Mouse (Mus musculus): ENCODE results near the gene Clec9a. TPM values are rescaled to one million over a fixed set of nuclear protein-coding genes. Genes with fewer than 3 reads are reported as not detected.
A peak's percentile ranks its signal among the peaks of the same experiment; 100 is the strongest.

Gene Clec9a
- under 1 TPM; 0.23 to 0.73 TPM for total RNA-seq (2021)
- 0.20 and 0.24 TPM in 2 replicates for polyA plus RNA-seq (2012; rRNA removed)
- long read RNA-seq, result 0 reads

GRCm38 (mm10) chr6:129408562-129408961 is at the start of gene Clec9a:
Gene Clec9a, plus strand, starts transcription at chr6:129408862.
- no peak for DNase-seq

- DNase-seq, result no peak
Measured at GRCm38 (mm10) chr6:129359515-129359914, 49.1 kb upstream of the Clec9a start.

- no peak for DNase-seq
Measured at GRCm38 (mm10) chr6:129363942-129364341, 44.7 kb upstream of the Clec9a start.

- DNase-seq, result peak; percentile 10
Measured at GRCm38 (mm10) chr6:129365959-129366359, 42.7 kb upstream of the Clec9a start.

- DNase-seq, result no peak
Measured at GRCm38 (mm10) chr6:129369374-129370132, 39.1 kb upstream of the Clec9a start.

- DNase-seq, result no peak
Measured at GRCm38 (mm10) chr6:129374937-129375471, 33.7 kb upstream of the Clec9a start.

DNA sequence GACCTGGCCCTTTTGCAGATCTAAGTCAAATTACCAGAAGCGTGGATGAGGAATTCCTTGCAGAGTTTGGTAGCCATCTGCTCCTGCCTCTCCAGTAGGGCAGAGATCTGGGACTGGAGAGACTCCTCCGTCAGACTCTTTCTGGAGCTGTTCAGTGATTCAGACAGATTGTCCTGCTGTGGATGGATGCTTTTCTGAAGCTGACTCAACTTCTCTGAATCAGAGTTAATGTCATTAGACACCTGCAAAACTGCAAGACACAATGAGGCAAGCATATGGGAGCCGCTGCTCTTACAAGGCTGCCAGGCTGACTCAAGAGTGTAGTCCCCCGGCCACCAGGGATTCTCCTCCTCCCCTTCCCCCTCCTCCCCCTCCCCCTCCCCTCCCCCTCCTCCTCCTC is 28.2 kb upstream of the Clec9a start:
- no peak for DNase-seq

DNA sequence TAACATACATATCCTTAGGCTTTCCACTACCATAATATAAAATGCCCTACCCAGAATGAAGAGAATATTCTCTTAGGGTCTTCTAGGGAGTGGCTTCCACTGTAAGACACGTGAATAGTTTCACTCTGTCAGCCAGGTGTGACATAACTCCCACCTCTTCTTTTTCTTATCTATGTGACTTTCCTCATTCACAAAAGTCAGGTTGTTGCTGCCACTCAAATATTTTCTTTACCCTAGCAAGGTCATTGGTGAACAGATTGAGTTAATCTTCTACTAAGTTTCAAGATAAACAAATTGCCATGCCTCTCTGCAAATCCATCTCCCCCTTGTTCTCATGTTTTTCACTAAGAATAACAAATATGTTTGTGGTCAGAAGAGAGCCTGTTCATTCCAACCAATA is 26.9 kb upstream of the Clec9a start:
- DNase-seq, result no peak

GRCm38 (mm10) chr6:129383466-129383865 is 25.2 kb upstream of the Clec9a start:
- DNase-seq, result no peak

DNA sequence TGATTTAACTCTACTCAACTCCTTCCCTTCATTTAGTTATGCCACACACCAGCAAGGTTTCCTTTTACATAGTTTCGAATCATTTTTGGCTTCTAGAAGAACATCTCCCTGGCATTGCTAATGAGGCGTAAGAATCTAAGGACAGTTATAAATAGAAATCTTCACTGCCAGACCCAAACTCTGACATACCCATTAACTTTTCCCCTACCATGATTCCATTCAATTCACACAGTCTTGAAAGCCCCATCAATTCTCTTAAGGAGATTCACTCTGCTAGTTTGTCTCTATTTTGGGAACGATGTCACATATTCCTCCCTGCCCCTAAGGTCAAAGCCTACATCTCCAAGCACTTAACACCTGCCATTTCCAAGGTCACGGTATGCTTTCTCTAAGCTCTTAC is 23.7 kb upstream of the Clec9a start:
- DNase-seq, result no peak

GRCm38 (mm10) chr6:129385774-129386173 is 22.9 kb upstream of the Clec9a start, which contains the start of gene Clec12b:
Gene Clec12b, minus strand, starts transcription at chr6:129385874.
- DNase-seq, result no peak

DNA sequence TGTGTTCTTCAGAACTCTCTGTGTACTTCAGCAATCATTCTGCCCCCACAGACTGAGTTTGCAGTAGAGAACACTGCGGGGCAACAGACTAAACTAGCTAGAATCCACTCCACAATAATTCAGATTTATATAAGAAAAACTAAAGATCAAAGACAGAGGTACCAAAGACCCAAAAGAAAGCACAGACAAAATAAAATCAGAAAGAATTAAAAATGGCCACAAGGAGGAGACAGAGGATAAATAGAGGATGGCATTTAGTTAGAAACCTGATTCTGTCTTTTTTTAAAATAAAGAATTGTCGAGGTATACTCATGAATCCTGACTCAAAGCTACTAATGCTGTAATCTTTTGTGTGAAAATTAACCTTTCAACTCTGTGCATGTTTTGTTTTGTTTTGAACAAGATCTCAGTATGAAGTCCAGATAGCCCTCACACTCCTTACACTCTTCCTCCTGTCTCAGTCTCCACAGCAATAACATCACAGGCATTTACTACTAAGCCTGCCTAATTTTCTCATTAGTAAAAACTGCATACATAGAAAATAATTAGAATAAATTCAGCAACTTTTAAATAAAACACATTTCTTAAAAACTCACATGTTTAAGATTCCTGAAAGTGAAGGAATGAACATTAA is 15.5 kb upstream of the Clec9a start:
- DNase-seq, result no peak

DNA sequence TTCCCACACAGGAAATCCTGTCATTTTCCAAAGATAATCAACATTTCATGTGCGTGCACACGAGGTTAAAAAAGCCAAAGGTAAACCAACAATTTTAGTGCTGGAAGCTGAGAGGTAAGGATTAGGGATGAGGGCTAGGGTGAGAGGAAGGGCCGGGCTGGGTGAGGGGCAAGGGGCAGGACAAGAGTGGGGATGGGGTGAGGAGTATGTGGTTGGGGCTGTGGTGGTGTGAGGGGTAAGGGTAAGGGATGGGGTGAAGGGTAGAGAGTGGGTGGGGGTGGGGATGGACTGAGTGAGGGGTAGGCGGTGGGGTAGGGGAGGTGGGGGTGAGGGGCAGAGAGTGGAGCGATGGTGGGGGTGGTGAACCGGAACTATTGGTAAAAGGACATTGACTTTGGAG is 14.9 kb upstream of the Clec9a start:
- no peak for DNase-seq

- DNase-seq, result no peak
Measured at GRCm38 (mm10) chr6:129396997-129397396, 11.7 kb upstream of the Clec9a start, which contains the start of gene Clec1b. Gene Clec1b, plus strand, starts transcription at chr6:129397297.

DNA sequence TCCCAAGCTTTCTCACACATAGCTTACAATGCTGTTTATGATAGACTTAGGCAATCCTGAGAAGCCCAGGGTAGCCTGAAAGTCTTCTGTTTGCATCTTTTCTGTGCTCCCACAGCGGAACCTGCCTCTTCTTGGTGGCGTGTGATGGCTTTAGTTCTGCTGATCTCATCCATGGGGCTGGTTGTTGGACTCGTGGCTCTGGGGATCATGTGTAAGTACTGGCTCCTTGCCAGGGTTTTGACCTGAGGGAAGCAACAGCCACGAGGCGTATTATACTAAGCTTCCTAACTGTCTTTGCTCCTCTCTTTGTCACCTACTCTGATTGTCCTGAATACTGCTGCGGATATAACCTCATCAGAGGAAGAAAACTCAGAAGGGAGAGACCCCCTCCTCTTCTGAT is 8.7 kb upstream of the Clec9a start:
- peak; percentile 29 for DNase-seq

- DNase-seq, result no peak
Measured at GRCm38 (mm10) chr6:129402404-129402803, 6.3 kb upstream of the Clec9a start.

- DNase-seq, result no peak
Measured at GRCm38 (mm10) chr6:129403391-129403790, 5.3 kb upstream of the Clec9a start.

DNA sequence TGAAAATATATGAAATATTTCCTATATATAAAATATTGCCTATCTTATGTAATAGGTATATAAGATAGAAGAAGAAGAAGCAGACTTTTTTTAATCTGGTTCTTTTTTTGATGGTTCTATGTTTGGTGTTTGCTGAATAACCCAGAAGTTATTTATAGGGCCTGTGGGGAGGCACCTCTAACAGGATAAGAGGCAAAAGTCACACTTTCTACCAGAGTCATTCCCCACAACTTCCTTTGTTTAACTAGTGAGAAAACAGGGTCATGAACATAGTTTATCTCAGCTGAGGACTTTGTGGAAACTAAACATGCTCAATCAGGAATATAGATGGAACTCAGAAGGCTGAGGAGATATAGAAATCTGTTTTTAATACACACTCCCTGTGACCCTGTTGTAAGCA is 2.7 kb upstream of the Clec9a start:
- DNase-seq, result no peak

GRCm38 (mm10) chr6:129407324-129407723 is 1.3 kb upstream of the Clec9a start:
- DNase-seq, result no peak

- no peak for DNase-seq
Measured at GRCm38 (mm10) chr6:129414177-129414576, 5.5 kb downstream of the Clec9a start.

- DNase-seq, result peak; percentile 23
Measured at GRCm38 (mm10) chr6:129422311-129422710, 13.6 kb downstream of the Clec9a start.

GRCm38 (mm10) chr6:129423040-129423733 is 14.5 kb downstream of the Clec9a start:
- DNase-seq, result peak; percentile 20

- DNase-seq, result peak; percentile 83
Measured at GRCm38 (mm10) chr6:129423734-129424072, 15.0 kb downstream of the Clec9a start.

Data from adrenal gland, adult 2 months (tissue).